Mouse (Mus musculus) frontal cortex, adult 2 months (tissue): Measurements from ENCODE around the gene Abcg5. TPM values are rescaled to one million over a fixed set of nuclear protein-coding genes. Genes with fewer than 3 reads are reported as not detected.

Source experiments
- DNase-seq, 2 experiments: peaks; one replicate each; pipeline ENCODE4 v3.0.0; 2022; ENCODE audit warnings: low spot score in 1 of 2; ENCODE audit errors: extremely low spot score in 1 of 2
- polyA plus RNA-seq: library from polyadenylated mRNA; depleted of rRNA; stranded (reverse); fragments of >200 nt; gene quantifications from 2 replicates; pipeline ENCODE4 v1.2.3, GENCODE M21; 2012; rRNA removed

Gene Abcg5
- 0.08 TPM in 1 of 2 replicates, not detected in the other for polyA plus RNA-seq

DNA sequence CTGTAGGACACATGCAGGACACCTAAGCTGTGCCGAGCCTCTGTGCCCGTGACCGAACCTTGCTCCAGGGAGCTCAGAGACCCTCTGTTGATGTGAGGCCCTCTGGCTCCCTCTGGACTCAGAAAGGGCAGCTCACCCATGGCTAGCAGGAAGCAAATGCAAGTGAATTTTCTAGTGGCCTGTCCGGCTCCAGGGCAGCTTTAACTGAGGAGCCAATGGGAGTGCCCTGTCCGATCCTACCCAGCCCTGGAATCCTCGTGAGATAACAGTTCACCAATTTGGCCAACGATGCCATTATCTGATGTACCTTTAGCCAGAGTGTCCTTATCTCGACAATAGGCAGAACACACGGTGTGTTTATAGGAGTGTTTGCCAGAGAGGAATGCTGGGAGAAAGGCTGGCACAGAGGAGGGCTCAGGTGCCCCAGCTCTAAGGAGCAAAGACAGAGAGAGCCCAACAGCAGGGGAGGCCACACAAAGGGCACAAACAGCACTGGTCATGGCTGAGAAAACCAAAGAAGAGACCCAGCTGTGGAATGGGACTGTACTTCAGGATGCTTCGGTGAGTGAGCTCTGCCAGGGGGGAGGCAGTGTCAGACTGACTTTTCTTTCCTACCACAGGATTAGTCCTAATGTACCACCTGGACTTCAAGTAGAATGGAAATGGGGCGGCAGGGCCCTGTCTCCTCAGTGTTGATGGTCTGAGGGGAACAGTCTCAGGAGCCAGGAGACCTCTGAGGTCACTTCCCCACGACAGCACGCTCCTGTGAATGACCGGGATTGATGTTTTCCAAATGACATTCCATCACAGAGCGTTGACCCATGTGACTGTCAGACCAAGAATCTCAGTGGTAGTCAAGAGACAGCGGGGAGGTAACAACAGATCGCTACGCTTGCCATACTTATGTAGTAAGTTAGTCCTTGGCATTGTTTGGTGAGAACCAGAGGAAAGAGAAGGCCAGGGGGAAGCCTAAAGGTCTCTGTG lies at the start of gene Abcg5:
Gene Abcg5 (minus strand): TSS at position 278 of the 984 bp plus-strand sequence.
- DNase-seq: no peak

DNA sequence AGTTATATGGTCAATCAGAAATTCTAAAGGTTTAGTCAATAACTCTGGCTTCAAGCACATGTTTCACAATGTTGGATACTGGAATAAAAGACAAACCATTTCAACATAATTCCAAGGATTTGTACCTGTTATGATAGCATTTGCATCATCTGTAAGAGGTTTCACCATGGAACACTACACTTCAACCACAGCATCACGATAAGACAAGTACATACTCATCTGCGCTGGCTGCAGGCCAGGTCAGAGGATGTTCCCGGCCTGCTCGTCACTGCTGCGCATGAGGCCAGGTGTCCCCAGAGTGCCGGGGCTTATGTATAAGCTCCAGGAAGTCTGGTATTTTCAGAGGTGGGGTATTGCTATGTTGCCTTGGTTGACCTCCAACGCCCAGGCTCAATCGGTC lies 49.8 kb upstream of the Abcg5 start:
- DNase-seq: no peak

DNA sequence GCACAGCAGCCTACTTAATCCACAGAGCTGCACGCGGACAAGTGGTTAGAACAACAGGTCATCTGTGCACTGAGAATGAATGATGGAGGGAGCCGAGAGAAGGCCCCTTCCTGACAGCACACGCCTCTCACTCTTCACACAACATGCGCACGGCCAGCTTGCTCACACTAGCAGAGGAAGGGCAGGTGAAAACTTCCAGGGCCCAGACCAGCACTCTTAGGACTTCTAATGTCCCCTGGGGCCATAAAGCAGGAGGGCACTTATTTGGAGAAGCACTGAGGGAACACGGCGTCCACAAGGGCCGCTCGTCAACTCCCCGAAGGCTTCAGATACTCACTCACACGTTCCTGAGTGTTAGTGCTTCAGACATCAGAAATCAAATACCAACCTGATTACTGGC lies 48.5 kb upstream of the Abcg5 start:
- DNase-seq: no peak

DNA sequence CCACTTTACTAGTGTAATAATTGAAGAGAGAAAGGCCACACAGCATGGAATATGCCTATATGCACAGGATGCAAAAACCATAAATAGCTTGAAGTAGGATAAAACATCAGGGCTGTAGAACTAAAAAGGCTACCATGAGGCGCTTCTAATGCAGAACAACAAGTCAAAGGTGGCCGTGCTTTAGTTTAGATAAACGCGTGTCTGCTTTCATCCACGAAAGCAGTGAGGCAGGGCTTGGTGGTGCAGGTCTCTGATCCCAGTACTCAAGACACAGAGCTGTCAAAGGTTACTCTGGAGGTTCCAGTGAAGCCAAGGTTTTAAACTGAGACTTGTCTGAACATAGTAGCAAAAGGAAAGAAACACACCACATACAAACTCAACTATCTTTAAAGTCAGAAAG lies 46.3 kb upstream of the Abcg5 start:
- no peak for DNase-seq

DNA sequence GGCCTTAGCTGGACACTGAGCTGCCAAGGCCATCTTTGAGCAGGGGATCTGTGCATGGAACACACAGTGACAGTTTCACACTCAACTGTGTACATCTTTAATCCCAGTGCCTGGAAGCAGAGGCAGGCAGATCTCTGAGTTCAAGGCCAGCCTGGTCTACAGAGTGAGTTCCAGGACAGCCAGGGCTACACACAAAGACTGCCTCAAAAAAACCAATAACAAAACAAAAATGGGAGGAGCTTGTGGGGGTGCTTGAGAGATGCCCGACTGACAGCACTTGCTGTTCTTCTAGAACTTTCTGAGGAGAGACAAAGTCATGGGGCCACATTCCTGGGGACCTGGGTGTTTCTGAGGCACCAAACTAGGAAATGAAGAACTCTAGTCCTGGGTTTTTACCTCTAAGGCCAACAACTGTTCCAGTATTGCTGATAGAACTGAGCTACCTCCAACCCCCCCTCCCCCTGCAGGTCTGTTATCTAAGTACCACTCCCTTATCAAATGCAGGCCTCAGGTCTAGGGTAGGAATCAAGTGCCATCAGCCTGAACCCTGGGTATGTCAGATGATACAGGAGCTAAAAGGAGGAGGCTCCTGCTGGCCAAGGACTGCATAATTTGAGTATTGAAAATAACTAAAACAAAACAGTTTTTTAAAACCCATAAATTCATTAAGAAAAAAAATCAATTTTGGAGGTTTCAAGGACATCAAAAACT lies 45.5 kb upstream of the Abcg5 start:
- DNase-seq: no peak

DNA sequence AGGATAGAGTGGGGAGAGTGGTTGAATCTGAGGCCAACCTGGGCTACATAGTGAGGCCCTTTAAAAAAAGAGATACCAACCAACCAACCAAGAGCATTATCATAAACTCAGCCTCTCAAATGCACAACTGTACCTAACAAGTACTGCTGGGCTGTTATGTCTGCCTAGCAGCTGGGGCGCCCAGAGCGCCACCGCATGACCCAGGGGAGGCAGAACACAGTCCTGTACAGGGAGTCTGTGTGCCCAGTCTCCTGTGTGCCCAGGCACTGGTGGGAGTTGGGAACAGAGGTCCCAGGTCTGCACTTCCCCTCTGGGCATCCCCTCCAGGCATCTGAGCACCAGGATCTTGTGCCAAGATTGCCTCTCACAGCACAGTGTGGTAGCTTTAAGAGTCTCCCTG lies 42.4 kb upstream of the Abcg5 start:
- no peak for DNase-seq

DNA sequence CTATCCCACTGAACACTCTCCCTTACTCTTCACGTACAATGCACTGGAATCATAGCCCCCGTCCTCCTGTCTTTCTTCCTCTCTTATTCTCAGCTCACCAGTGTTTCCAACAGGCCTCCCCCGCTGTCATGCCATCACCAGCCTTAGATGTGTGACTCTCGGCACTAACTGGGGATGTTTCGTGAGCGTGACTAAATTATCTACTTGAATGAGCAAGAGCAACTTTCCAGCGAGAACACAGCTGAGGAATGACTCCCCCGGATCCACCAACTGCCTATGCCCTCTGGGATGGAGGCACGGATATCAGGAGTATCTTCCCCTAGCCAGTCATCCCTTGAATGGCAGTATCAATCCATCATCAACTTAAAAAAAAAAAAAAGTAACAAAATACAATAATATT lies 41.2 kb upstream of the Abcg5 start:
- peak; percentile 16 to 60 for DNase-seq

DNA sequence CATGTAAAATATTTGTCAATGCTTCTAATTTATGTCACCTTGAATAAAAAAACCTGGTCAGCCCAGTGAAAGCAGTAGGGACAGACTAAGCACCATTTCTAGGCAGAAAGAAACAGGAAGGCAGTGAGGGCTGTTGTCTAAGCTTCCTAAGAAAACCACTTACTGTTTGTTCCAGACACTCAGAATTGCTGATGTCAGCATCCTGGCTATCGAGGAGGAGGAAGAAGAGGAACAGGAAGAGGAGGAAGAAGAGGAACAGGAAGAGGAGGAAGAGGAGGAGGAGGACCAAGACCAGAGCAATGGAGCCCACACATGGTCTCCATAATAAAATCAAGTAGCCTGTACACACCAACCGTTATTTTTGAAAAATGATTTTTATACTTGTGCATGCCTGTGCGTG lies 36.3 kb upstream of the Abcg5 start:
- no peak for DNase-seq

DNA sequence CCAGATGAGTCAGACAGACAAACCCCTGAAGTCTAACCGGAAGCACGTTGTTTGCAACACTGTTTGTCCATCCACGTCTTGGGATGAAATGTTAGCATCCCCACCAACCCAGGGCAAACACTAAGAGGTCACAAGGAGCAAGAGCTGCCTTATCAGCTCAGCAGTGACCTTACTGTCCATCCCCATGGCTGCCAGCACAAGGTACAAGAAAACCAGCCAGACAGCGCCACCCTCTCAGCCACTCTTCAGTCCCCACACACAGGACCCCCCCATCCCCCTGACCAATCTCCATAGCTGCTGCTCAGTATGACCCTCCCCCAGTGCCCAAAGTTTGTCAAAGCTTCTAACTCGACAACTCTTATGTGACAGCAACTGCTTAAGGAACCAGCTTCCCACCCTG lies 34.6 kb upstream of the Abcg5 start:
- DNase-seq: no peak

DNA sequence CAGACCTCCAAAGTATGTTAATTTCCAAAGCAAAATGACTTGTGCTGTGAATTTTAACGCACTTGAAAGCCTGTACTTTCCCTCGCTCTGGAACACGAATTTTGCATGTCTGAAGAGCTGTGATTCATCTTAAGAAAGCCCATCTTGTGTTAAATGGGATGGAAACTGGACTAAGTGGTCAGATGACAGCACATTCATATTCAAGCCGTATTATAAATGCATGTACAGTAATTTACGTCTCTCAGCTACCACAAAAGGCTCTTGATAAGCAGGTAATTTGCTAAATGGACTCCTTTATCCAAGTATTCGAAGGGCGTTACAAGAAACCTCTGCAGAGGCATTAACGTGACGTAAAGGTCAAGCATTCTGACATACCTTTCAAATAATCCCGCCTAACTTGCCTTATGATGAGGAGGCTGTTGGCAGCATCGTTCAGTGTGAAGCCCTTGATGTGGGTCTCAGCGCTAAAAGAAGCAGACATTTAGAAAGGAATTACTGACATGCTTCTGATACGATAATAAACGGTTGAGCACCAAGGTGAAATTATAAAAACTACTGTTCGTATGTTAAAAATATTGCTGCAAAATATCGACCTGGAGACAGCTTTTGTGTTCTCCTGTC lies 33.6 kb upstream of the Abcg5 start:
- no peak for DNase-seq

DNA sequence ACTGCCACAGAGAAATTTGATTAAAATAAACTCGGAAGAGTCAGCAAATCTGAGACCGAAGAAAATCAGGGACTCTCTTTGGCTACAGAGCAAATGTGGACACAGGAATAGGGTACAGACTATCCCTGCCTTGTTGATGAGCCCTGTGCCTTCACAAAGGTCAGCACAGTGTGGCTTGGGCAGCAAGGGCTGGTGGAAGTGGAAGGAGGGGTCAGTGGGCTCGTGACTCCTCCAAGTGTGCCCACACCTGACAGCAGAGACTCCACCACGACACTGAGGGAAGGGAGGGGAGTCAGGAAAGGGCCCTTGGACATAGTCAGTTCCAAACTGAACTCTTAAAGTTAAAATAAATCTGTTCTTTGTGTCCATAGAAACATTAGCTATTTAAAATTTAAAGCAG lies 32.1 kb upstream of the Abcg5 start:
- no peak for DNase-seq

DNA sequence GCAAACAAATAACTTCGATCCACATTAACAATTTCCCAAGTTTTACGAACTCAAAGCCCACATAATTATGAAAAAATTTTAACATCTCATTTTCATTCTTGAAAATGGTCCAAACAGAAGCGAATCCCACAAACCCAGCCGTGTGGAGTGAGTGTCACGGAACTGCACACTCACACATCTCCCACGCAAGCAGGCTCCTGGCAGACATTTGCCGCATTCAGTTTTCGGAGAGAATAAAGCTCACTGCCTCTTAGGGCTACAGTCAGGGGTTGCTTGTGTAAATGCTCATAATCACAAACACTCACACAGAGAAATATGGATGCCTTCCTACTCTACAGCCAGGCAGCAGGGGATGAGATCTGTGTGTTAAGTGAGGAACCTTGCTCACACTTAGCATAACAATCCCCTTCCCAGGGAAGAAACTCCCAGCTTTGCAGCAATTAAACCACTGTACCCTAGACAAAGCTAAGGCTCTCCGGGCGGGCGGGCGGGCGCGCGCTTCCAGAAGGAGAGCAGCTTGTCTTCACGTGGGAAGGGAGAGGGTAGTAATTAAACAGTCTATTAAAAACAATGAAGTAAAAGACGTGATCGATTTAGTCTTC lies 30.9 kb upstream of the Abcg5 start:
- DNase-seq: peak; percentile 32 to 80

DNA sequence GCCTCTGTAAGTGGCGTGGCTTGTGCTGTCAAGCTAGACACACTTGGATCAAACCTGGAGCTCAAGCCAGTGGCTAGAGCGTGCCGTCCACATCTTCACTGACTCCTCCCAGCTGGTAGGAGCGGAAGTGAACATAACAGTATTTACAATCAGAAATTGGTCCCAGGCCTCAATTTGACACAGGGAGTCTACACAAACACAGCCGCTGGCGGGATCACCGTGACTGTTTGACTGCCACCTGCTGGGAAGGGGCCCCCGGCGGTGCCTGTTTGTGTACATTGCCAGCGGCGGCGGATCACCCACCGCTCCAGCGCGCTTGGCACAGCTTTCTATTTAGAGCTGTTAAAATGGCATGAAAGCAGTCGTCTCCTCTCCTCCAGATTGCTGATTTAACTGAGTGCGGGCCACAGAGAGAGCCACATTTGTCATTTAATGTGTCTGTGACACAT lies 26.6 kb upstream of the Abcg5 start:
- DNase-seq: peak in 1 of 2 experiments; percentile 43

DNA sequence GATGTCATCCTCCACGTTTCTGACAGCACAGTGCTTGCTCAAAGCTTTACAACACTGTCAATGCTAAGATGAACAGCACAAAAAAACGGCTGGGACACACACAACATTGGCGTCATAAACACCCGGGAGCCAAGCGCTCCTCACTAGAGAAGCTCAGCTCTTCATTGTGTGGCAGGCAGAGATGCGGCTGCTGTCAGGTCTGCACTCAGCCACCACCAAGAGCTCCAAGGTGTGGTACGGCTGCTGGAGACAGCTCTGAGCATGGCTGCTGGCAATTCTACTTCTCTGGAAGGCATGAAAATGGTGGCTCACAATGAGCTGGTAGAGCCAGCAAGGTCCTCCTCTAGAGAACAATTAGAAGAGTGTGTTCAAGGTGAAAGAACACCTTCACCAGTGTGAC lies 26.0 kb upstream of the Abcg5 start:
- DNase-seq: no peak

DNA sequence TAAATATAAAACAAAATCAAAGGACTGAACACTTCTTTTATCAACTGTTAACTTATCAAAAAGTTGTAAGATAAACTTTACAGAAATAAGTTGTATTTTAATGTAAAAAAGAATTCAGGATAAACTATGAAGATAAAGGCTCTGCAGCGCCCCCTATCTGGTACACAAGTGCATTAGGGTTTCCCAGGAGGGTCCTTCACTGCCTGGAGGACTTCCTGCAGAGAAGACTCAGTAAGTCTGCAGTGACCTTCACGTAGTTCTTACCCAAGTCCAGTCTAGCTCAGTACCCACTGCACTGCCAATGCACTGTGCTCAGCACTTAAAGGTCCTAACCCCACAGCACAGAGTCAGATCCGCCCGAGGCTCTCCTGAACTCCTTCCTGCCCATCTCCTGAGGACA lies 24.6 kb upstream of the Abcg5 start:
- DNase-seq: peak in 1 of 2 experiments; percentile 16

DNA sequence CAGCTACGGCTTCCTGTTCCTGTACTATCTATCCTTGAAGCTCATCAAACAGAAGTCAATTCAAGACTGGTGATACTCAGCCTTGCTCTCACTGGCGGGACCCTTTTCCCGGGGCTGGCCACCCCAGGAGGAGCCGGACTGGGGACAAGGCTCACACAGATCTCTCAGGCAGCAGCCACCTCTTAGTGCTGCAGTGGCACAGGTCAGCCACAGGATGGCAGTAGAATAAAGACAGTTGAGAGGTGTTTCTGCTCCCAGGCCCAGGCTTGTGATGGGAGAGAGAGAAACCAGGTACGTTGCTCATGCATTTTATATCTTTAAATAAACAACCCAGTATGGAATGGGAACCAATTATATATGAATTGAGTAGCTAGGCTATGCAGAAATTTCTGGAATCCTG lies 15.9 kb upstream of the Abcg5 start:
- peak; percentile 34 to 81 for DNase-seq

DNA sequence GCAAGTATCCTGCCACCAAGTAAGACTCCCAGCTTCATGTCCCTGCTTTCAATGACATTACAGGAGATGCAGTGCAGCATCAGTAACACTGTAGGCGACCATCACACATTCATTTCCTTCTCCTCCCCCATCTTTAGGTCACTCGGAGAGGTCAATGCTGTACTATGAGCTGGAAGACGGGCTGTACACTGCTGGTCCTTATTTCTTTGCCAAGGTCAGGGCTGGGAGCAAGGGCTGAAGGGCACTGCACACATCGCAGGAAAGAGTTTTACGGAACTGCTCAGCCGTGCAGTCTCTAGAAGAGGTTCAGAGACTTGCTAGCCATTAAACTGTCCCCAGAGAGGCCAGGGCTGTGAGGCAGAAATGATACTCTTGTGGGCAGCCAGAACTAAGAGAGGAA lies 13.7 kb upstream of the Abcg5 start:
- no peak for DNase-seq

DNA sequence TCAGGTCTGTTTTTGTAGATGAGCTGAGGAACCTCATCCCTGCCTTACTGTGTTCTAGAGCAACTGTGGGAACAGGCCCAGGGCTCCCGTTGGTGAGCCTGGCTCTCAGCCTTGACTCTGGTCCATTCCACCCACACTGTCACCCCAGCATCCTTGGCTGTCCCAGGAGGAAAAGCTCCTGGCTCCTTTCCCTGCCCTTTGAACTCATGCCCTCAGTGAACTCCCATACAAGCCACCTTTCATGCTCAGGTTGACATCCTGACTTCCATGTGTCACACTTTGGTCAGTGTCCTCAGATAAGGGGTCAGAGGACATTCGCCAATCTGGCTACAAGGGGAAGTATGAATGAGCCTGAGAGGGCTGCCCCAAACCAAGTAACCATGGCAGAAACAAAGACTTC lies 10.9 kb upstream of the Abcg5 start:
- no peak for DNase-seq

DNA sequence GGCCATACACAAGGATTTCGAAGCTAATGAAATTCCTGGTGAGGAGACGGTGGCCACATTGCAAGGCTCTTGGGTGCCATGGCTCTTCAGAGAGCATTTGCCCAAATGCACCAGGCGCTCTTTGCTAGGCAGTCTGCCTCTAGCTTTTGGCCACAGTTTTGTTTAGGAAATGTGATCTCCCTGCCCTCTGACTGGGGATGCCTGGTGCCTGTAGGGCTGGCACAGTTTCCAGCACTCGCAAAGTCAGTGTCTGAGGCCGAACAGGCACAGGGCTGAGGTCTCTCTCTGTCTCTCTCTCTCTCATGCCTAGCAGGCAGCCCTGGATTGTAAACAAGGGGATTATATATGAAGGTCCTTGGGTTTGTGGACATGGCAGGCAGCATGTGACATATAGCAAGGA lies 7.3 kb upstream of the Abcg5 start:
- DNase-seq: no peak

DNA sequence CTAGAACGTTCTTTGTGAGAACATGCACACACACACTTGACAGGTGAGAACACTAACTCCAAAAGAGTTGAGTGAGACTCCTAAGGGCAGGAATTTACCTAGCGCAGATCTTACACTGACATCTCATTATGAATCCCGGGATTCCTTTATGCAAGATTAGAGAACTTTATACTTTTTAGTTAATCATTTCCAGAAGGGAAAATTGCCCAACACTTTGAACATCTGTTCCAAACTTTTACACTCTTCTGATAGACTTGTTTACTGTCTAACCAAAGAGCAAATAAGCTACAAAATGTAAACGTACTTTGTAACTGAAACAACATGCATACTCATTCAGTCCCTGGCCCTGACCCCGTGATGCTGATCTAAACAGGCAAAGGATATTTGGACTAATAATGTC lies 6.5 kb upstream of the Abcg5 start:
- no peak for DNase-seq

DNA sequence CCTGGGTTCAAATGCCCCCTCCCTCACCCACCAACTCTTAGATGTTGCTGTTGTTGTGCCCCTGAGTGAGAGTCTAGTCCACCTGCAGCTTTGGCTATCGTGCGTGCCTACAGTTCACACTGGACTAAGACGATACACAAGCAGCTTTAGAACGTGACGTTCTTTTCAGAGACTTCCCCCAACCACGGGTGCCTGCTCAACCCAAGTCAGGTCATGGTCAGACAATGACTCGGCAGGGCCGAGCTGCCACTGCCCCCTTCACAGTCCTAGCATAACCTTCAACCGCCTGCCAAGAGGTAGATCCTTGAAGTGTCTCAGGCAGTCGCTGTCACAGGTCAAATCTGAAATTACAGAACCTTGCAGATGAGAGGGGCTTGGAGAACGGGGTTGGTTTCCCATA lies 6.0 kb upstream of the Abcg5 start:
- no peak for DNase-seq
